Mouse (Mus musculus): Measurements from ENCODE around the gene Gorasp2.

The Gorasp2 gene

GRCm38 (mm10) chr2:70742588-70742987, 81.2 kb downstream of the Gorasp2 start:
- no peak for DNase-seq (ENCODE audit: low spot score)

GRCm38 (mm10) chr2:70751655-70752054, 90.3 kb downstream of the Gorasp2 start:
- DNase-seq (ENCODE audit: low spot score) = no peak

GRCm38 (mm10) chr2:70752149-70752548, 90.8 kb downstream of the Gorasp2 start:
- DNase-seq (ENCODE audit: low spot score) = no peak

All from adipocyte (in vitro differentiated cells).